Mouse (Mus musculus) small intestine, adult 2 months (tissue): ENCODE measurements at regions not wholly inside any gene's neighbourhood (a gene's known extent, or its start where the extent isn't known, plus 50 kb on each side); places are given as distances from the start of the nearest gene placed in this dataset.

Experiments
- H3K27ac ChIP-seq: fragments of 200-500 bp; 2 replicates; pipeline ENCODE4 v1.5.1; 2012; ENCODE audit warnings: low read depth, low read length, control low read depth, inconsistent platforms; ENCODE audit not compliant: insufficient read depth
- H3K27me3 ChIP-seq: fragments of 200-500 bp; 2 replicates; pipeline ENCODE4 v1.6.1; 2012; ENCODE audit warnings: mild to moderate bottlenecking, moderate library complexity, low read length, inconsistent platforms; ENCODE audit not compliant: control insufficient read depth, insufficient read depth
- H3K36me3 ChIP-seq: fragments of 200-500 bp; 2 replicates; pipeline ENCODE4 v1.6.1; 2012; ENCODE audit warnings: mild to moderate bottlenecking, low read length, control low read depth, inconsistent platforms; ENCODE audit not compliant: control insufficient read depth, insufficient read depth
- H3K4me1 ChIP-seq: fragments of 200-500 bp; 2 replicates; pipeline ENCODE4 v1.6.1; 2012; ENCODE audit warnings: low read length, inconsistent platforms, mixed read lengths; ENCODE audit not compliant: control insufficient read depth, insufficient read depth, insufficient read length
- H3K4me3 ChIP-seq: fragments of 200-500 bp; 2 replicates; pipeline ENCODE4 v1.5.1; 2012; ENCODE audit warnings: low read depth, mild to moderate bottlenecking, control low read depth, inconsistent platforms, low read length, moderate library complexity
- CTCF ChIP-seq: fragments of 200-500 bp; IDR thresholded peaks from 2 replicates; pipeline ENCODE4 v1.5.1; 2012; ENCODE audit warnings: low read depth, mild to moderate bottlenecking, control low read depth, inconsistent platforms, low read length, moderate library complexity, mixed read lengths; ENCODE audit not compliant: insufficient replicate concordance, insufficient read length; ENCODE audit errors: extremely low read depth
- POLR2A ChIP-seq: fragments of 200-500 bp; IDR thresholded peaks from 2 replicates; pipeline ENCODE4 v1.6.1; 2012; ENCODE audit warnings: low read depth, mild to moderate bottlenecking, control low read depth, inconsistent platforms, low read length, moderate library complexity
- WGBS: fragments of 180-500 bp; shearing (Covaris S2); methylation state at CpG from one replicate; pipeline ENCODE4 v1.1.7; 2018; 5-methylcytosine and 5-hydroxymethylcytosine counted together

DNA sequence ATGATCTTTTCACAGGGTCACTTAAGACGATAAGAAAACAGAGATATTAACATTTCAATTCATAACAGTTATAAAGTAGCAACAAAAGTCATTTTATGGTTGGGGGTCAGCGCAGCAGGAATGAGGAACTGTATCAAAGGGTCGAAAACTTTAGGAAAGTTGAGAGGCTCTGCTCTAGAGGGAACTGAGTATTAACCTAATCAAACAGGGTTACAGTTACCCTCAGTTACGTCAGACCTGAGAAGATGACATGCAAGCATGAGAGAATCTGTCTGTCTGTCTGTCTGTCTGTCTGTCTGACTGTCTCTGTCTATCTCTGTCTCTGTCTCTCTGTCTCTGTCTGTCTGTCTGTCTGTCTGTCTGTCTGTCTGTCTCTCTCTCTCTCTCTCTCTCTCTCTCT lies 229.6 kb upstream of the Runx1 start:
- 84% methylated on average over 4 of the region's 4 CpGs for WGBS
- Histone ChIP-seq H3K36me3 (no peaks in the 10 kb centered on the region), H3K27ac (no peak overlapping the region), H3K4me1 (no peaks in the 10 kb centered on the region), H3K27me3 (no peaks in the 10 kb centered on the region), H3K4me3 (no peak overlapping the region)
- no peak for TF ChIP-seq POLR2A
- no peak for TF ChIP-seq CTCF

DNA sequence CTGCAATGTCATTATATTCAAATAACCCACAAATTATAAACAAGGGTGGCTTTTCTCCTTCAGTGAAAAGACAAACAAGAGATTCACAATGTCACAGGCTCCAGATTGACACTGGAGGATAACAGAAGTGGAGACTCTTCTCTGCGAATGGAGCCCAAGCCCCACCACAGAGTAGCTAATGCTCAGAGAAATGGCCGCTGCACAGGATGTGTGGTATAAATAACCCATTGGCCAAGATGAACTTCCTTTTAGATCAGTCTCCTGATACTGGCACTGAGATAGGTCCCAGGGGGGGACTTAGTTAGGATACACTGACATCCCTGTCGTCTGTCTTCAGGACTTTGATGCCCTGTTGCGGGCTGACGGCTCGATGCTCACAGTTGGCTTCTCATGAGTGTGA lies 225.3 kb upstream of the Runx1 start:
- no peak overlapping the region for H3K4me3 ChIP-seq
- TF ChIP-seq CTCF (no peak), POLR2A (no peak)
- WGBS = 84% methylated on average over 6 of the region's 6 CpGs
- no peak overlapping the region for H3K27ac ChIP-seq
- H3K4me1 ChIP-seq = no peaks in the 10 kb centered on the region
- no peaks in the 10 kb centered on the region for H3K27me3 ChIP-seq
- H3K36me3 ChIP-seq = no peaks in the 10 kb centered on the region

DNA sequence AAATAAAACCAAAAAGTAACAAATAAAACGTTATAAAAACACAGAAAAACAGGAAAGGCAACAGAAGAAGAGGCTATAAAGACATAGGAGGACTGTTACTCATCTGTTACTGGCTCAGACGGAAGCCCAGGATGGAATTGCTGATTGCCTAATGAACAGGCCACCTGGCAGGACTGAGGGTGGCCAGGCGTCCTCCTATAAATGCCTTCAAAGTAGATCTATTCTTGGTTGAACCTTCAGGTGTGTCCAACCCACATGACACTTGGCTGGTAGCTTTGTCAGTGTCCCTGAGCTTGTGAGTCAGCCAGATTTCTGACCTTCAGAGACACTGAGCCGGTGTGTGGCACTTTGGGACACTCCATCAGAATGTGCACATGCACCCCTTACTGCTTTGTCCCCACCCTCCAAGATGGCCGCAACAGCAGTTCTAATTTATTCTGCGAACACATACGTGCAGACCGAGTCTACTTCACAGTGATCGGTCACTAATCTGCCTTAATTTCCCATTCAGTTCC lies 222.5 kb upstream of the Runx1 start:
- Histone ChIP-seq H3K27ac (no peak overlapping the region), H3K36me3 (no peaks in the 10 kb centered on the region), H3K4me1 (no peaks in the 10 kb centered on the region), H3K27me3 (no peaks in the 10 kb centered on the region), H3K4me3 (no peak overlapping the region)
- TF ChIP-seq POLR2A (no peak), CTCF (no peak)
- 90% methylated on average over 9 of the region's 9 CpGs for WGBS

DNA sequence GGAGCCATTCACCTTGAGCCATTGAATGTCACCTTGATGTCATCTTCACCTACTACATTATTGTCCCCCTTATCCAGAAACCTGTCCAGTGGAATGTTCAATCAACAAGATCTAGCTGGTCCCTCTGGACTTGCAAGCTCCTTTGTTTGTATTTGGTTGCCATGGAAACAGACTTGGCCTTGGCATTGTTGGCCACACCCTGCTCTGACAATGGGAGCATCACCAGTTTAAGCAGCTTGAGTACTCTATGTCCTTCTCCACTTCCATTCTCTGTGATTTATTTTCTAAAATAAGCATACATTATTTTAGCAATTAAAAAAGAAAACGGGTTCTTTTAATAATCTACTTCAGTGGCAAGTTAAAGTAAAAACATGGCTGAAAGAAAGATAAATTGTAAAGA lies 221.6 kb upstream of the Runx1 start:
- H3K27ac ChIP-seq = no peak overlapping the region
- no peaks in the 10 kb centered on the region for H3K36me3 ChIP-seq
- peaks cover 4% of the 10 kb centered on the region; the same call in 1 of the 2 replicates for H3K4me1 ChIP-seq
- H3K27me3 ChIP-seq = no peaks in the 10 kb centered on the region
- WGBS = 73% methylated on average over 1 of the region's 1 CpGs
- TF ChIP-seq POLR2A (no peak), CTCF (no peak)
- no peak overlapping the region for H3K4me3 ChIP-seq

DNA sequence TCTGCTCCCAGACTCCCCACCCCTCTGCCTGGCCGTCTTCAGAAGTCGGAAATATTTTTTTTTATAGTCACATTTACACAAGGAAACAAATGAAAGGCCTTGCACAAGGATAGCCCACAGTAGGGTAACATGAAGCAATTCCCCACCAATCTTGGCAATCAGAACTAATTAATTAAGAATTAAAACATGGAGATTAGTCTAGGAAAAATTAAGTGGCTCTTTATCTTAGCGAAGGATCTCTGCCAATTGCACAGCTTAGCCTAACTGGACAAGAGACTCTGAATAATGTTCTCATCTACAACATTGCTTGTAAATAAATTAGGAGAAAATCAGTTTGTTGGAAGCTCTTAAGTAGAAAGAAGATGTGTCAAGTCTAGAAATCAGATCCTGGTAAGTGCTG lies 220.3 kb upstream of the Runx1 start:
- Histone ChIP-seq H3K4me3 (no peak overlapping the region), H3K36me3 (no peaks in the 10 kb centered on the region), H3K27me3 (no peaks in the 10 kb centered on the region), H3K4me1 (peaks cover 6% of the 10 kb centered on the region; the same call in 1 of the 2 replicates), H3K27ac (no peak overlapping the region)
- no peak for TF ChIP-seq POLR2A
- TF ChIP-seq CTCF = no peak
- WGBS = 86% methylated on average over 3 of the region's 3 CpGs

DNA sequence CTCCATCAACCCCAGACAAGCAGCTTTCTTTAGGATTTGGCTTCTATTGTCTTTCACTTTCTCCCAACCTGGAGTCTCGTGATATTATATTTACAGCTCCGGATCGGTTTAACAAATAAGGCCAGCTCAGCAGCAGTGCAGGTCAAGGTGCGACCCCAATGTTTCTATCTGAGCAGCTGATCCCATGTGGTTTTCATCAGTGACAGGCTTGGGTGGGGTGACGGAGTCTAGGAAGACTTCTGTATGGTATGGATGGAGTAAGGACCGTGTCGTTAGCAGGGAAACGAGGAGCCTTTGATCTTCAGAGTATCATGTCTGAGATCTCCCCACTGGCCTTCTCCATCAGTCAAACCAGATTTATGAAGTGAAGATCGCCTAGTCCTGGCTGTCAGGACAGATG lies 217.4 kb upstream of the Runx1 start:
- no peaks in the 10 kb centered on the region for H3K36me3 ChIP-seq
- no peak overlapping the region for H3K4me3 ChIP-seq
- 26% methylated on average over 9 of the region's 9 CpGs for WGBS
- H3K4me1 ChIP-seq = peaks cover 6% of the 10 kb centered on the region; the same call in 1 of the 2 replicates
- TF ChIP-seq POLR2A (no peak), CTCF (no peak)
- no peaks in the 10 kb centered on the region for H3K27me3 ChIP-seq
- H3K27ac ChIP-seq = no peak overlapping the region

DNA sequence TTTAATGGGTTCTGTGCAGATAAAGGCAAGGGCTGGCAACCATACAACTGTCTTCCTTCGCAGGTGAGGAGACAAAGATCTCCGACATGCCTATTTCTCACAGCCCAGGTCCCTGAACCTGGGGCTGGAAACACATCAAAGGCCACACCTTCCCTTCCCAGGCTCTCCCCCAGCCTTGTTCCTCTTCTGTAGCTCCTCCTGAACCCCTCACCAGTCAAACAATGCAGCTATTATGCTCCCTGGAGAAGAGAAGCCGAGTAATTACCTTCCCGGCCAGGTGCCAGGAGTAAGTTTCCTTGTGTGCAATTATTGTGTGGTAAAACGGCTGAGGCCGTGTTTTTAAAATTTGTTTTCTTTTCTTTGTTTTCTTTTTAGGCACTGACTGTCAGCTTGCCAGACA lies 217.0 kb upstream of the Runx1 start:
- WGBS = 28% methylated on average over 6 of the region's 6 CpGs
- Histone ChIP-seq H3K4me1 (peaks cover 6% of the 10 kb centered on the region; the same call in 1 of the 2 replicates), H3K27me3 (no peaks in the 10 kb centered on the region), H3K4me3 (no peak overlapping the region), H3K36me3 (no peaks in the 10 kb centered on the region), H3K27ac (no peak overlapping the region)
- TF ChIP-seq CTCF (no peak), POLR2A (no peak)
